Mouse (Mus musculus) ES-E14 (cell line): ENCODE measurements at regions not wholly inside any gene's neighbourhood (a gene's known extent, or its start where the extent isn't known, plus 50 kb on each side); places are given as distances from the start of the nearest gene placed in this dataset.

Source experiments
- CHD2 ChIP-seq: IDR thresholded peaks from 2 replicates; pipeline ENCODE4 v1.6.1; 2014; ENCODE audit warnings: mild to moderate bottlenecking, low read depth, low read length, inconsistent platforms
- HCFC1 ChIP-seq: IDR thresholded peaks from 2 replicates; pipeline ENCODE4 v1.6.1; 2012; ENCODE audit warnings: low read length, inconsistent platforms, borderline replicate concordance; ENCODE audit not compliant: insufficient read depth
- MAFK ChIP-seq: IDR thresholded peaks from 2 replicates; pipeline ENCODE4 v1.6.1; 2014; ENCODE audit warnings: mild to moderate bottlenecking, low read depth, low read length, inconsistent platforms; ENCODE audit not compliant: insufficient read depth

- no peak for TF ChIP-seq HCFC1
- TF ChIP-seq CHD2, result no peak
- no peak for TF ChIP-seq MAFK
Observed at GRCm38 (mm10) chr2:133341352-133341751, 210.6 kb upstream of the Bmp2 start.
